Mouse (Mus musculus) forebrain, embryonic 13.5 days (tissue): ENCODE measurements around the gene Rbms1. TPM values are rescaled to one million over a fixed set of nuclear protein-coding genes. Genes with fewer than 3 reads are reported as not detected.

Source experiments
- ATAC-seq: fragments of 200-750 bp; cut with Nextera tagmentation; 2 replicates; pipeline ENCODE4 v1.8.0; 2017
- H3K27ac ChIP-seq: fragments of 300-500 bp; sonication (generic); 2 replicates; pipeline ENCODE4 v1.5.1; 2015; ENCODE audit warnings: inconsistent platforms, mild to moderate bottlenecking, moderate library complexity
- H3K27me3 ChIP-seq: fragments of 300-500 bp; sonication (generic); 2 replicates; pipeline ENCODE4 v1.6.1; 2015; ENCODE audit warnings: mild to moderate bottlenecking, inconsistent platforms
- H3K36me3 ChIP-seq: fragments of 300-500 bp; sonication (generic); 2 replicates; pipeline ENCODE4 v1.6.1; 2015; ENCODE audit warnings: mild to moderate bottlenecking, inconsistent platforms; ENCODE audit not compliant: poor library complexity, severe bottlenecking
- H3K4me1 ChIP-seq: fragments of 300-500 bp; sonication (generic); 2 replicates; pipeline ENCODE4 v1.6.1; 2015; ENCODE audit warnings: inconsistent platforms
- H3K4me2 ChIP-seq: fragments of 300-500 bp; sonication (generic); 2 replicates; pipeline ENCODE4 v1.6.1; 2015; ENCODE audit warnings: inconsistent platforms, mild to moderate bottlenecking, moderate library complexity
- H3K4me3 ChIP-seq: fragments of 300-500 bp; sonication (generic); 2 replicates; pipeline ENCODE4 v1.5.1; 2015; ENCODE audit warnings: mild to moderate bottlenecking, inconsistent platforms
- H3K9ac ChIP-seq: fragments of 300-500 bp; sonication (generic); 2 replicates; pipeline ENCODE4 v1.6.1; 2015; ENCODE audit warnings: mild to moderate bottlenecking, inconsistent platforms
- H3K9me3 ChIP-seq: fragments of 300-500 bp; sonication (generic); replicated peaks from 2 replicates; pipeline ENCODE4 v1.6.1; 2016; ENCODE audit warnings: inconsistent platforms
- WGBS: fragments of 180-500 bp; shearing (Covaris S2); methylation state at CpG from one replicate; pipeline ENCODE4 v1.1.7; 2015; 5-methylcytosine and 5-hydroxymethylcytosine counted together
- polyA plus RNA-seq: library from polyadenylated mRNA; unstranded; fragments of >200 nt; fragmentation: Nextera tagmentation; extraction: Ambion mirVana; gene quantifications from 2 replicates; pipeline ENCODE4 v1.2.1, GENCODE M21; 2015

Gene Rbms1
- 14.2 and 14.5 TPM in 2 replicates for polyA plus RNA-seq

DNA sequence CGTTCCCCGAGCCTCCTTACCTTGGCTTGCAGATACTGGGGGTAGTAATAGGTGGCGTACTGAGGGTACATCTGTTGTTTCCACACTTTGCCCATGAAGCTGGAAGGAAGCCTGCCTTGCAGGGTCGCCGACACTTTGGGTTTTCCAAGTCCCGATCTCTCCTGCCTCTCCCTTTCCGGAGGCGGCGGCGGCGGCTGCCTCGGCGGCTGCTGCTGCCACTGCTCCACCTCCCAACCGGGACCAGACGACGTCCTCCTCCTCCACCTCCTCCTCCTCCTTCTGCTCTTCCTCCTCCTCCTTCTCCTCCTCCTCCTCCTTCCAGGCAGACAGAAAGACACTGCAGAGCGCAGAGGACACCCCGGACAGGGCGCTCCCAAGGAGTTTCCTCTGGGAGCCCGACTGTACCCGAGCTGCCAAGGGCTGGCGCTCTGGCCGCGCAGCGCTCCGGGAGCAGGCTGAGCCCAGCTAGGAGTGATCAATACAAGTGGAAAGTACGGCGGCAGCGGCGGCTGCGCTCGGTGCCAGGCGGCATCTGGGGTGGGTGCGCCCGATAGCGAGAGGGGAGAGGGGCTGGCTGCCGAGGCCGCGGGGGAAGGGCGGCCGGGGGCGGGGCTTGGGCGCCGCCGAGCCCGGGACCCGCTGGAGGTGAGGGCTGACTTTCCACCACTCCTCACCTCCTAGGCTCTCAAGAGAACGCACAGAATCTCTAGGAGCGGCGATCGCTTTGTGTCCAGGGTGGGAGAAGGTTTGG is at the start of gene Rbms1:
Gene Rbms1 (minus strand): TSS at position 522 of the 751 bp plus-strand sequence.
- Histone ChIP-seq H3K36me3 (no peaks in the 10 kb centered on the region), H3K9me3 (no peaks in the 10 kb centered on the region), H3K27me3 (peaks cover 26% of the 10 kb centered on the region; the same call in 1 of the 2 replicates), H3K9ac (peak within 1 kb of the TSS; percentile 71), H3K4me2 (peak within 1 kb of the TSS; percentile 86), H3K4me3 (peak within 1 kb of the TSS; percentile 68), H3K27ac (peak within 1 kb of the TSS; percentile 74), H3K4me1 (peaks cover 12% of the 10 kb centered on the region)
- peak; percentile 90 for ATAC-seq
- under 1% methylated on average over 47 of the region's 51 CpGs for WGBS

DNA sequence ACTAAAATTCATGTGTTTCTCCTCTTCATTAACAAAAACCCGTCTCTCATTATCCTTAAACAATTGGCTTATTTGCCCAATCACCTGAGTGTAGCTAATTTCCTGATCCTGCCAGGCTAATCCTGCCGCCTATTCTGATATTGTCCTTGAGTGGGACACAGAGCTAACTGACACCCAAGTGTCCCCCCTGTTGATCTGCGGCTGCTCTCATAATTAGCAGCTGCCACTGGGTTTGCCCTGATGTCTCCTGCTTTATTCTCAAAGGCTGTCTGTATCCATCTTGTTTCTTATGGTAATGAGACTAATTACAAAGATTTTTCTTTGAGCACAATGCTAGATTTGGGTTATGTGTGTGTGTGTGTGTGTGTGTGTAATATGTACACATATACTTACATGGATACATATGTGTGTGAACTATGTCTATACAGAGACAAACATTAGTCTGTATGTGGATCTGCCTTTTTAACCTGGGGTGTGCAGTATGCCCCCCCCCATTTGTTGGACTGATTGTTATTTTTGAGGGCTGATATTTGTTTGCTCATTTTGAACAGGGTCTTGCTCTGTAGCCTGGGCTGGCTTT is 49.3 kb upstream of the Rbms1 start:
- H3K4me1 ChIP-seq: peaks cover 17% of the 10 kb centered on the region
- H3K9ac ChIP-seq: no peak overlapping the region
- H3K4me2 ChIP-seq: no peak overlapping the region
- WGBS: 7% methylated on average over 3 of the region's 3 CpGs
- no peak overlapping the region for H3K4me3 ChIP-seq
- H3K9me3 ChIP-seq: no peaks in the 10 kb centered on the region
- no peak overlapping the region for H3K27ac ChIP-seq
- ATAC-seq: peak; percentile 83; the same call in 1 of the 2 replicates
- no peaks in the 10 kb centered on the region for H3K27me3 ChIP-seq
- no peaks in the 10 kb centered on the region for H3K36me3 ChIP-seq

DNA sequence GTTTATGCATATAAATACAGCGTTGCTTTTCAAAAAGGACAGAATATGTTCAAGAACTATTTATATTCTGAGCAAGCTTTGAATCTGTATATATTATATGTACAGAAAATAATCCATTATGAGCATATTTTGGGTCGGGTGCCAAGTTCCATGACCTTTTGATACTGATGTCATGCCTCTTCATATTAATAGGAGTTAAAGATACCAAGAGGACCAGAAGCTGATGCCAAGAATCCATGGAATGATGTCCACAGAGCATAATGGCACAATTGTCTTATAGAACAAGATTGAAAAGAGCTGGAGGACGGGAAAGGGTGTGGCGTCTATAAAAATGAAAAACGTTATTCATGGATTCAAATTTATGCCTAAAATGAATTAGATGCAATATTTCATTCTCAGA is 23.3 kb upstream of the Rbms1 start:
- no peaks in the 10 kb centered on the region for H3K9me3 ChIP-seq
- WGBS: 83% methylated on average over 5 of the region's 5 CpGs

DNA sequence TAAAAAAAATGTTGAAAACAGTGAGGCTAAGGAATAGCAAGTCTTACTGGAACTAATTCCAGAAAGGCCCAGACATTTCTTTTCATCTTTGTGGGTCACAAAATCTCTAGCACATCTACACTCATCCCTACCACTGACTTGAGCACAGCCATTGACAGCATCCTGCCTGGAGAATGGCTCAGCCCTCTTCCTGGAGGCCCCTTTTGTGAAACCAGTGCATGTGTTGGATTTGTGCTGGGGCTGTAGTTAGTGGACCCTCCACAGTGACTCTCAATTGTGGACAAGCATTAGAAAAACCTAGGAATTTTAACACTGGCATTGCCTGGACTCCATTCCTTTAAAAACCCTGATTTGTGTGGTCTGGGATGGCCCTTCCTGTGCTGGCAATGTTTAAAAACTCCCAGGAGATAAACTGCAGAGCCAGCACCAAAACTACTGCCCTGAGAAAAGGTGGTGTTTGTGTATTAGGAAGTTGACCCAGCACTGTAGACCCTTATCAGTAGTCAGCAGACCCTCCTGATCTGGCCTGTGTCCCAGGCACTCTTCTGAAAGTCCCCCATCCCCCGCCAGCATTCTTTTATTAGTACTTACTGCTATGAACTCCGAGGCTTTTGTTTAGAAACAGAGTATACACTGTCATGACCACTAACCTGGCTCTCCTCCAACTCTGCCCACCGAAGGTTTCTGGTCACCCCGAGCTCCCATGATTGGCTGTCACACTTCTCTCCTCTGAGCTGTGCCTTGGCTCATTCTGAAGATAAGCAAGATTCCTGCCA is 15.7 kb upstream of the Rbms1 start:
- Histone ChIP-seq H3K36me3 (no peaks in the 10 kb centered on the region), H3K9ac (no peak overlapping the region), H3K27ac (no peak overlapping the region), H3K4me3 (no peak overlapping the region), H3K4me1 (peaks cover 6% of the 10 kb centered on the region; the same call in 1 of the 2 replicates), H3K9me3 (no peaks in the 10 kb centered on the region), H3K4me2 (no peak overlapping the region), H3K27me3 (no peaks in the 10 kb centered on the region)
- 39% methylated on average over 4 of the region's 4 CpGs for WGBS
- peak; percentile 33; the same call in 1 of the 2 replicates for ATAC-seq

More for the DNA sequence above, 23.3 kb upstream of the Rbms1 start:
- H3K4me1 ChIP-seq: no peaks in the 10 kb centered on the region
- no peak overlapping the region for H3K4me2 ChIP-seq
- no peak for ATAC-seq
- H3K27ac ChIP-seq: no peak overlapping the region
- H3K4me3 ChIP-seq: no peak overlapping the region
- H3K36me3 ChIP-seq: no peaks in the 10 kb centered on the region
- H3K9ac ChIP-seq: no peak overlapping the region
- H3K27me3 ChIP-seq: no peaks in the 10 kb centered on the region

DNA sequence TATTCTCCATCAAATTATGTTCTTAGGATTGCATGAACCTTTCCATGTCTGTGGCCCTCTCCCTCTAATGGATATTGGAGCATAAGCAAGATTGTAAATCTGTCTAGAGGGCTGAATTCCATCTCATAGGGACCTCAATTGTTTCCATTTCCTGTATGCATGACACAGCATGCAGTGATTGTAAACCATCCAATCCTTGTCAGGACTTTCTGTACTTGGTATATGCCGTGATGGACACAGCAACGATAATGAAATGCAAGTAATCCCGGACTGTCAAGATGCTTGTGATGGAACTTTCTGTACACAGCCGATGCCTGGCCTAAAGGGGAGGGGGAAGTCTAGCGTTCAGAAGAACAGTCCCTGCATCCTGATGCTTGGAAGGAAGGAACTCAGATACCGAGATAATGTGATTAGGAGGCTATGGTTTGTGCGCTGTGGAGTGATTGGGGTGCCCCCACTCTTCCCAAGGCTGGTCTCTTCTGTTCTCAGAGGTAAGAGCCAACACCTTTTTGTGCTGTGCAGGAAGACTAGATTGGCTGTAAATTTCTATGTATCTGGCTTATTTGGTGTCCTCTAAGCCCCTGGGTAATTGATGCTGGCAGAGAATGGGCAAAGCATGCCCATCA is 9.3 kb upstream of the Rbms1 start:
- no peak overlapping the region for H3K4me3 ChIP-seq
- no peaks in the 10 kb centered on the region for H3K4me1 ChIP-seq
- no peak overlapping the region for H3K9ac ChIP-seq
- H3K36me3 ChIP-seq: no peaks in the 10 kb centered on the region
- WGBS: 77% methylated on average over 7 of the region's 7 CpGs
- H3K9me3 ChIP-seq: no peaks in the 10 kb centered on the region
- ATAC-seq: no peak
- H3K27me3 ChIP-seq: no peaks in the 10 kb centered on the region
- H3K4me2 ChIP-seq: no peak overlapping the region
- H3K27ac ChIP-seq: no peak overlapping the region

DNA sequence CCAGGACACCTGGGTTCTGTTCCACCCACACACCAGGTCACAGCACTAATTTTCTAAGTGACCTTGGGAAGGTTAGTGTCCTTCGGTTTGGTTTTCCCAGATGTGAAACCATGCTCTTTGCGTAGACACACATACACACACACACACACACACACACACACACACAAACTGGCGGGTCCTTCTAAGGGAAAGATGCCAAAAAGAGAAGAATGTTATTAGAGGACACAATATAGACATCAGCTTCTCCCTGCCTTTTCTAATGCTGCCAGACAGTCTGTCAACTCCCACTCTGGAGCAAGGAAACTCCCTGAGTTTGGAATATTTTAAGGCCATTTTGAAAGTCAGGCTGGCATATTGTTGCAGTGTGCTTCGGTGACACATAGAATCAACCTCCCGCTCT is 624 bp upstream of the Rbms1 start:
- 15% methylated on average over 5 of the region's 5 CpGs for WGBS
- Histone ChIP-seq H3K4me3 (peak overlapping the region; percentile 68), H3K4me1 (peaks cover 12% of the 10 kb centered on the region), H3K36me3 (no peaks in the 10 kb centered on the region), H3K4me2 (peak overlapping the region; percentile 86), H3K9ac (no peak overlapping the region), H3K27me3 (peaks cover 26% of the 10 kb centered on the region; the same call in 1 of the 2 replicates), H3K27ac (no peak overlapping the region), H3K9me3 (no peaks in the 10 kb centered on the region)
- ATAC-seq: no peak

DNA sequence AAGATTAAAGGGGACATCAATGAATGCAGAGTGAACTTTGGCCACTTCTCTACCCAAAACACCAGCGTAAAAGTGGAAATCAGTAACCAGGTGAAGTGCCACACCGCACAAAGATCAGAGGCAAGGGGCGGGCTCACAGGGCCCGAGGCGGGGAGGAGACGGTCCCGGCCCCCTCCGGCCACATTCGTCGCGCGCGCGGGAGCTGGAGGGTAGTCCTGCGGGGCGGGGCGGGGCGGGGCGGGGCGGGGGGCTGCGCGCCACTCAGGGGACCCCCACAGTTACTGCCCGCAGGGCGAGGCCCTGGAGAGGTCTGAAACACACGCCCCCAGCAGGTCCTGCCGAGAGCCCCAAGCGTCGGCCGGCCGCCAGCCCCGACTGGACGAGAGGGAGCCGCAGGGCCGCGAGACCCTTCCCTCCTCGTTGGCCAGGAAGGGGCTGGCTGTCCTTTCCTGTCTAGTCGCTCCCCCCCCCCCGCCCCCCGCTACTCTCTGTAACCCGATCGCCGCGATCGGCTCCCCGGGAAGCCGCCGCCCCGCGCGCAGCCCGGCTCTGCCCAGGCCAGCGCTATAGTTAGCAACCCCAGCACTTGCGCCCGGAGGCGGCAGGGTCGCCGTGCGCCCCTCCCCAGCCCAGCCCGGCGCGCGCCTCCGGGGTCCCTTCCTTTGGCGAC is 856 bp downstream of the Rbms1 start:
- under 1% methylated on average over 42 of the region's 64 CpGs for WGBS
- Histone ChIP-seq H3K4me2 (peak overlapping the region; percentile 86), H3K9me3 (no peaks in the 10 kb centered on the region), H3K4me3 (peak overlapping the region; percentile 68), H3K36me3 (no peaks in the 10 kb centered on the region), H3K27me3 (peaks cover 26% of the 10 kb centered on the region; the same call in 1 of the 2 replicates), H3K27ac (peak overlapping the region; percentile 74), H3K4me1 (peaks cover 12% of the 10 kb centered on the region), H3K9ac (peak overlapping the region; percentile 71)
- ATAC-seq: peak; percentile 81

DNA sequence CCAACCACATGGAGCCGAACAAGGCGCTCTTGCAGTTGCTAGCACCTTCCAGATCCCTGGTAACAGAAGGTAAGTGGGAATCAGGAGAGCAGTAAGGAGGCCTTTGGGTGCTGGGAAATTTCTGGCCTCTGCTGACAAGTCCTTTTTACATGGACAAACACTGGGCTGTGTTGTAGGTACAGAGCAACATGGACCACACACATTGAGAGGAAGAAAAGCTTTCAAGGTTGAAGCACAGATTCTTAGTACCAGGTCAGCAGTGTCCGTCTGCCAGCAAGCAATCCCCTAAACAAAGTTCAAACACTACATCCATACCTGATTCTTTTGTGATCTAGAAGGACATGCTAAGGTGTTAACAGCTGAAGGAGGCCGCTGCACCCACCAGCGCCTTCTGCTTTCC is 1.7 kb downstream of the Rbms1 start:
- Histone ChIP-seq H3K9me3 (no peaks in the 10 kb centered on the region), H3K4me2 (peak overlapping the region; percentile 86), H3K27ac (no peak overlapping the region), H3K4me1 (peaks cover 12% of the 10 kb centered on the region), H3K36me3 (no peaks in the 10 kb centered on the region), H3K4me3 (peak overlapping the region; percentile 68; the same call in 1 of the 2 replicates), H3K27me3 (peaks cover 26% of the 10 kb centered on the region; the same call in 1 of the 2 replicates), H3K9ac (no peak overlapping the region)
- ATAC-seq: no peak
- WGBS: 53% methylated on average over 5 of the region's 5 CpGs

DNA sequence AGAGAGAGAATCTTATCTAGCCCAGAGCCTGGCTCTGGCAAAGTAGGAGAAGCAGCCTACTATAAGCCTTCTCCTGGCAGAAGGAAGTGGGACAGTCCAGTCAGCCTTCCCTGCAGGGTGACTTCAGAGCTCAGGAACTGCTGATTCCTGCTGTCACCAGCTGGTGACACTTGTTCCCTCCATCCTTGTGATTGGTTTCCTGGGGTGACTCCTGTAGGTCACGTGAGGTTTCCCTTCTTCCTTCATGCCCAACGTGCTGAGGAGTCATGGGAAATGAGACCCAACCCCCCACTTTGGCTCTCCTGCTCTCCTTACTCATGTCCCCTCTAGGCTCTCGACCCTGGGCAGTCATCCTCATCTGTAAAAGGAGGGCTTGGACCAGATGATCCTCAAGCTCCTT is 14.8 kb downstream of the Rbms1 start:
- H3K4me3 ChIP-seq: no peak overlapping the region
- ATAC-seq: no peak
- H3K27ac ChIP-seq: no peak overlapping the region
- no peak overlapping the region for H3K4me2 ChIP-seq
- H3K27me3 ChIP-seq: no peaks in the 10 kb centered on the region
- H3K36me3 ChIP-seq: no peaks in the 10 kb centered on the region
- 53% methylated on average over 3 of the region's 3 CpGs for whole genome bisulfite sequencing
- no peak overlapping the region for H3K9ac ChIP-seq
- no peaks in the 10 kb centered on the region; the same call in 1 of the 2 replicates for H3K9me3 ChIP-seq
- no peaks in the 10 kb centered on the region for H3K4me1 ChIP-seq

DNA sequence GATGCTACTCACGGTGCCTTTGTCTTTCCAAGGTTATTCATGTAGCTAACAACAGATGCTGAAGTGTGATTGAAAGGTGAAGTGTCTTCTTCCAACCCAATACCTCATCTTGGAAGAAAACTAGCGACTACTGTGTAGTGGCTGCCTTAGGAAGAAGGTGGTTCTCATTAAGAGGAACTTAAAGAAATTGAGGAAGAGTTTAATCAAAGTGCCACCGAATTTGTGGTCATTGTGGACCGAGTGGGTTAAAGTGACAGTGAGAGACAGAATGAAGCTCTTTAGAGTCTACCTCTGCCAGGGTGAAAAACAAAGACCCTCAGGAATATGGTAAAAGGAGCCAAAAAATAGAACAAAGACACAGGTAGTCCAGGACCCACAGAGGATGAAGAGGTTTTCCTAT is 15.2 kb downstream of the Rbms1 start:
- no peak overlapping the region for H3K4me3 ChIP-seq
- H3K4me2 ChIP-seq: no peak overlapping the region
- ATAC-seq: no peak
- H3K9ac ChIP-seq: no peak overlapping the region
- no peaks in the 10 kb centered on the region for H3K27me3 ChIP-seq
- no peak overlapping the region for H3K27ac ChIP-seq
- 93% methylated on average over 4 of the region's 4 CpGs for WGBS
- no peaks in the 10 kb centered on the region; the same call in 1 of the 2 replicates for H3K9me3 ChIP-seq
- H3K36me3 ChIP-seq: no peaks in the 10 kb centered on the region
- H3K4me1 ChIP-seq: no peaks in the 10 kb centered on the region

DNA sequence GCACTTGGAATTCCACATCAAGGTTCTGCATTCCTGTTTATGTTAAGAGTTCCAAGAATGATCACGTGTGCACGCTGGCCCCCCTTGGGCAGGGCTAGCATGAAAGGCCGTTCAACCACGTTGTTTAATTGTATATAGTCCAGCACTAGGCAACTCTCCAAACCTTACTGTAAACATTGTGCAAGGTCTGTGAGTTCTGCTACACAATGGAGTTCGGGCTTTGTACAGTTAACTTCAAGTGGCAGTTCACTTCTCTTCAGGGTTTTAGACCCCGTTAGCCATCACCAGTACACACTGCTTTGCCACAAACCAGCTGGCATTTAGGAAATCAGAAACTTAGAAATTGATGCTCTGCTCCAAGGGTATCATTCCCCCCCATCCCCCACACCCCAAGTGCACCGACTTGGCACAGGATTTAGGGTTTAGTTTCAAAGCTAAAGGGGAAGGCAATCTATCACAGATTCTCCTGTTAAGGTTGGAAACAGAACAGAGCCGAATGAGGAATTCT is 22.5 kb downstream of the Rbms1 start:
- Histone ChIP-seq H3K9me3 (no peaks in the 10 kb centered on the region), H3K9ac (no peak overlapping the region), H3K4me2 (peak overlapping the region; percentile 41), H3K27me3 (no peaks in the 10 kb centered on the region), H3K4me1 (peaks cover 14% of the 10 kb centered on the region; the same call in 1 of the 2 replicates), H3K27ac (peak overlapping the region; percentile 48; the same call in 1 of the 2 replicates), H3K36me3 (no peaks in the 10 kb centered on the region), H3K4me3 (no peak overlapping the region)
- peak; percentile 91 for ATAC-seq
- WGBS: 33% methylated on average over 8 of the region's 8 CpGs
